Mouse (Mus musculus) neural tube, embryonic 12.5 days (tissue): ENCODE measurements at regions not wholly inside any gene's neighbourhood (a gene's known extent, or its start where the extent isn't known, plus 50 kb on each side); places are given as distances from the start of the nearest gene placed in this dataset.

Experiments used
- ATAC-seq: fragments of 200-750 bp; cut with Nextera tagmentation; 2 replicates; pipeline ENCODE4 v1.8.0; 2017; ENCODE audit warnings: low read depth, mild to moderate bottlenecking, moderate TSS enrichment, moderate library complexity; ENCODE audit not compliant: low FRiP score
- H3K27ac ChIP-seq: fragments of 300-500 bp; sonication (generic); 2 replicates; pipeline ENCODE4 v1.5.1; 2016
- H3K27me3 ChIP-seq: fragments of 300-500 bp; sonication (generic); replicated peaks from 2 replicates; pipeline ENCODE4 v1.6.1; 2016; ENCODE audit warnings: mild to moderate bottlenecking
- H3K36me3 ChIP-seq: fragments of 300-500 bp; sonication (generic); 2 replicates; pipeline ENCODE4 v1.6.1; 2016; ENCODE audit warnings: mild to moderate bottlenecking
- H3K4me1 ChIP-seq: fragments of 300-500 bp; sonication (generic); 2 replicates; pipeline ENCODE4 v1.6.1; 2016
- H3K4me2 ChIP-seq: fragments of 300-500 bp; sonication (generic); replicated peaks from 2 replicates; pipeline ENCODE4 v1.6.1; 2016; ENCODE audit warnings: mild to moderate bottlenecking
- H3K4me3 ChIP-seq: fragments of 300-500 bp; sonication (generic); 2 replicates; pipeline ENCODE4 v1.5.1; 2016
- H3K9ac ChIP-seq: fragments of 300-500 bp; sonication (generic); 2 replicates; pipeline ENCODE4 v1.6.1; 2016; ENCODE audit warnings: mild to moderate bottlenecking
- H3K9me3 ChIP-seq: fragments of 300-500 bp; sonication (generic); 2 replicates; pipeline ENCODE4 v1.6.1; 2016; ENCODE audit warnings: mild to moderate bottlenecking
- WGBS: fragments of 180-500 bp; shearing (Covaris S2); methylation state at CpG from one replicate; pipeline ENCODE4 v1.1.7; 2016; 5-methylcytosine and 5-hydroxymethylcytosine counted together

DNA sequence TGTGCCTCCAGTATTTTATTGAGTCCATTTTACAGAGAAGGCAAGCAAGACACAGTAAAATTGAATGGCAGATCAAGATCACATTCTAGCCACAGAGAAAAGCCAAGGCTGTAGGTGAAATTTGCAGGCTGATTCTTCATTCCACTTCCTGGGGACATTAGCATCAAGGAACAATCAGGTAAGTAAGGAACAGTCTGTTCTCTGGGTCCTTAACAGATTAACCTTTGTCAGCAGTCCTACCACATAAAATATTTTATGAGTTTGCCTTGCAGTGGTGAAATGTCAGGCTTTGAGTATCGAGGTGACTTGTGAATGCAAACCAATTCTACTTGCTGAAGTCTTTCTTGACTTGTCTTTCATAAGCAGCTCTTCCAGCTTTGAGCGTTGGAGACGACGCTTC, 50.2 kb upstream of the Atp1a1 start:
- Histone ChIP-seq H3K9me3 (no peaks in the 10 kb centered on the region), H3K4me1 (peaks cover 2% of the 10 kb centered on the region; the same call in 1 of the 2 replicates), H3K27me3 (no peaks in the 10 kb centered on the region), H3K4me3 (no peak overlapping the region), H3K9ac (no peak overlapping the region), H3K4me2 (no peak overlapping the region), H3K27ac (no peak overlapping the region), H3K36me3 (no peaks in the 10 kb centered on the region)
- 91% methylated on average over 4 of the region's 4 CpGs for WGBS
- ATAC-seq = no peak
